Mouse (Mus musculus) heart, adult 8-10 months (tissue): ENCODE results near the gene Hist2h3c2. TPM values are rescaled to one million over a fixed set of nuclear protein-coding genes. Genes with fewer than 3 reads are reported as not detected.
"Not testable (repeated sequence)": the region's sequence is repeated elsewhere in the genome, so short reads cannot be mapped to it uniquely, and the experiment has no call there.

ENCODE experiments used
- DNase-seq: peaks from one replicate; pipeline ENCODE4 v3.0.0; 2022; ENCODE audit warnings: low spot score
- total RNA-seq, 4 experiments: library from RNA; stranded (reverse); gene quantifications; 2 replicates each; pipeline ENCODE4 v1.2.4; 2022

Hist2h3c2 gene
- 1 to 10 TPM; 4.1 to 8.4 (median 6.8) TPM for total RNA-seq

DNA sequence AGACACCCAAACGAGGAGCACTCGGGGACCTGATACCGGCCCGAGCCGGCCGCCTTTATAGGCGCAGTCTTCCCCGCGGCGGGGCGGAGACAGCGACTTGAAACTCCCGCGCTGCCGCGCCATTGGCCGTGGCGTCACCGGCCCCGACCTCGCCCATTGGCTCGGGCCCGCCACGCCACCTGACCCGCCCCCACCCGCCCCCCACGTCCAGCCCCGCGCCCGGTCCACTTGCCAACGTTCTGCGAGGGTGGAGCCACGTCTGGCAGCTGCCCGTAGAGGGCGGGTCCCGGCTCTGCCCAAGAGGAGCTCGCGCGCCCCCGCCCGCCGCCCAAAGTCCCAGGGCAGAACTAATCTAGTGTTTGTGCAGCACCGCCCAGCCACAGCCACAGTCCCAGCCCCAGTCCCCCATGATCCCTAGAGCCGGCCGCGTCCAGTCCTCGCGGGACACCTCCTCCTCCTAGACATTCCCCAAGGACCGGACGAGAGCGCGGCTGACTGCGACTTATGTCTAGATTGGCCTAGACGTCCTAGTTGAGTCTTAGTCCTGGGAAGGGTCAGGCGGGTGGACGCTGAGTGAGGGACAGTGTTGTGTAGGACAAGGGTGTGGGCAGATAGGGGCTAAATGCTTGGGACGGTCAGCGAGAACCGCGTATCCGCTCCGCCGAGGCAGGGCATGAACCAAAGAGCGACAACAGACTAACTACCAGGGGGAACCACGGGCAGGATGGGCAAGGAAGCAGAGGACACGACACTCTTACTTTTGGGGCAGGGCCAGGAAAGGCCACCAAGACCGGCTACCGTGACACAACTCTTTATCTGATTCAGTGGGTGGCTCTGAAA, at the start of gene Hist2h3c2:
Hist2h3c2 (minus strand) TSS at position 174 of the 840 bp plus-strand sequence.
- not testable (repeated sequence) for DNase-seq

DNA sequence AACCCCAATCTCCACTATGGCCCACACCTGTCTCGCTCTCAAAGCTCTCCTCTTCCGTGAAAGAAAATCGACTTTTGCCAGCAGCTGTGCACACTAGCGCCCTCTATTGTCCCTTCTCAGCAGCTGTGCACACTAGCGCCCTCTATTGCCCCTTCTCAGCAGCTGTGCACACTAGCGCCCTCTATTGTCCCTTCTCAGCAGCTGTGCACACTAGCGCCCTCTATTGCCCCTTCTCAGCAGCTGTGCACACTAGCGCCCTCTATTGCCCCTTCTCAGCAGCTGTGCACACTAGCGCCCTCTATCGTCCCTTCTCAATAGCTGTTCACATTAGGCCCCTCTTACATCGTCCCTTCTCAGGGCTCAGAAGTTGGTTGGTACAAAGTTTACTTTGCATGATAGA, 48.4 kb upstream of the Hist2h3c2 start:
- not testable (repeated sequence) for DNase-seq

DNA sequence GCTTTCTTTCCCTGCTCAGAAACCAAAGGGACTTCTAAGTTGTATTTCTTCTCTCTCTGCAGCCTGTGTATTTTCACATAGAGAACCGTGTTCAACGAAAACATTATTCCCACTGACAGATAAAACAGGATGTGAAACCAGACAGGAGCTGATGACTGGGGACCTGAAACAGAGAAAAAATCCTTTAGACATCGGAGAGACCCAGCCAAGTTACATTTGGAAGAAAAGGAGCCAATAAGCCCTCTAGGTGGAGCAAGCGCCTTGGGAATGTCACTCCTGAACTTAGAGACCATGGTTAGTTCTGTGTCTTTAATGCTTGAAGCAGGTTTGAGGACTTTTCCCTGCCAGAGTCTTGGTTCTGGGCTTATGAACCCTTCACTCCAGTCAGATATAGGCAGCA, 45.5 kb upstream of the Hist2h3c2 start:
- no peak for DNase-seq

DNA sequence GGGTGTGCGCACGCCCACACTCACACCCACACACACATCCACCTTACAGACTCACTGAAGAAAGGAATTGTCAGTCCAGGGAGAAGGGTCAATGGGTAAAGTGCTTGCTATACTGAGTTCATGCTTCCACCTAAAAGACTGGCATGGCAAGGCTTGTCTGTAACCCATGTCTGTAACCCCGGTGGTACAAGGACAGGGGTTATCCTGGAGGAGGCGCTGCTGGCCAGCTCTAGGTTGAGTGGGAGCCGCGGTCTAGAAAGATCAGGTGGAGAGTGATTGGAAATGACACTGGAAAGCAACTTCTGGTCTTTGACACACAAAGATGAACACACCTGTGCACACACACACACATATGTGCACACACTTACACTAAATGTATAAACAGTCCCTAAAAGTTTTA, 41.7 kb upstream of the Hist2h3c2 start:
- DNase-seq = no peak

DNA sequence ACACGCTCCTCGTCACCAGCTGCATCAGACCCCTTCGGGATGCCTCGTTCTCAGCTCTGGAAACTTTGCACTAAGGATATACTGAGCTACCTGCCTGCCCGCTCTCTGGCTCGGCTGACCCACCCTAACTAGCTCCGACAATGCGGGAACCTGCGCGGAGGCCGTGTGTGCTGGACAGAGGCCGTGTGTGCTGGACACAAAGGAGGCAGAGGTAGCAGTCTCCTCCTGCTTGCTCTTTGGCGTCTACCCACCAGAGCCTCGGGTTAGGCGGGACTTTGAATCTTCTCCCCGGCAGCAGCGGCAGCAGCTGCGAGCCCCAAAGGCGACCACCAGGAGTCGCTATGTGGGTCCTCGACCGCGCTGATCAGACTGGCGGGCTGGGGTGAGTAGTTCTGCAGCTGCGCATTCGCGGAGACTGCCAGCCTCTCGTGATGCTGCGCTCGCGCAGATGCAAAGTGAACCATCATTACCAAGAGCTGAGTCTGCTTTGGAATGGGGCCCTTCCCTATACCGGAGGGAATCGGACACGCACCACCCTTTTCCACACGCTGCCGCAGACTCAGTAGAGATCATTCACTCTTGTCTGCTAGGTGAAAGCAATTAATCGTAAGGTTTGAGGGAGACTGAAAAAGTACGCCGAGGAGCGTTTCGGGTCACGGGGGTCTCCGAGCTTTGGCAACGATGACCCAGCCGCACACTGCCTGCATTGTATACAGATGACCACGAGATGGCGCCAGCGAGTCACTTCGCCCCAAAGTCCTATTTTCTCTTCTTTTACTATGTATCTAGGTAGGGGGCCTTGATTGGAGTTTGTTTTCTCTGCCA, 39.1 kb upstream of the Hist2h3c2 start:
- peak; percentile 88 for DNase-seq

DNA sequence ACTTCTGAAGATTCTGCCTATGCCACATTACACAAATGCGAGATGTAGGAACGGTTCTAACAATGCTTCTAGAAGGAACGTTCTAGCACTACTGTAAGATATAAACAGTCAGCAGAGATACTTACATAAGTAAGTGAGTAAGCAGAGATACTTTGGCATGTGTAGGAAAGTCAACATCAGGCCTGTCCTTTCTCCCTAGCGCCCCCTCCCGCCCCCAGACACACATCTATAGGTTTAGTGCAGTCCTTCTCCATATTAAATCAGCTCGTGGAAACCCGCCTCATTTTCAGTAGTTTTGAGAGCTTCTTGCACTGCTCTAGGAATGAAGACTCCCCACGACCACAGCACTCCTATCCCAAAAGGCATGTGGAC, 38.5 kb upstream of the Hist2h3c2 start:
- no peak for DNase-seq

DNA sequence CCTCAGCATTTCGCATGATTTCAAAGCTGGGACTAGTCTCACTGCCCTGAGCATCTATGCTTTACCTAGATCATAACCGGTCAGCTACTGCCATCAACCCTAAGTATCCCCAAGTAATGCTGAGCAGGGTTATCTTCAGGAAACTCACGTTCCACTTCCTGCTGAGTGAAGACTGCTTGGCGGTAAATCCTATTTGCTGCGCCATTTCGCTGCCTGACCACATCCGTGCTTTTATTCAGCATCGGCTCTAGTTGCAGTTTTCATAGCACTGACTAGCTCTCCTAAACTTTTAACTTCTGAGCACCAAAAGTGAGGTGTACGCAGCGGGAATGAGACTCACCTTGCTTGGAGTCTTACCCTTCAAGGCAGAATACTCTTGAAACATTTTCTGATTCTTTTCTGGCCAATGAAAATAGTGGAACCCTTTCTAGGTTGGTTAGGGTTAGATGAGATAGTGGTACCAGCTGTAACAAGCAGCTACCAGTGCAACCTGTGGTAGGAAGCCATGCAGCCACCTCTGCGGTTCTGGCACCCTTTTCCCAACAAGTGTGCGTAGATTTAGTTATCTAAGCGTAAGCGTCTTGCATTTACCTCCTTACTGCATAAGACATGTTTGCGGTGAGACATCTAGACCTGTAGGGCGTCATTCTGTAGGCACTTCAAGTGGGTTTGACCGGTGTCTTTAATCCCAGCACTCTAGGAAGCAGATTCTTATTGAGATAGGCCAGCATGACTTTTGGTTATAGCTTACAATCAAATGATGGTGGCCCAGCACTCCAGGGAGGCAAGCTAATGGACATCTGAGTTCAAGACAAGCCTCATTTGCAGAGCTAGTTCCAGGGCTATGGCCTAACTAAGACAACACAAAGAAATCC, 34.9 kb upstream of the Hist2h3c2 start:
- DNase-seq = no peak

DNA sequence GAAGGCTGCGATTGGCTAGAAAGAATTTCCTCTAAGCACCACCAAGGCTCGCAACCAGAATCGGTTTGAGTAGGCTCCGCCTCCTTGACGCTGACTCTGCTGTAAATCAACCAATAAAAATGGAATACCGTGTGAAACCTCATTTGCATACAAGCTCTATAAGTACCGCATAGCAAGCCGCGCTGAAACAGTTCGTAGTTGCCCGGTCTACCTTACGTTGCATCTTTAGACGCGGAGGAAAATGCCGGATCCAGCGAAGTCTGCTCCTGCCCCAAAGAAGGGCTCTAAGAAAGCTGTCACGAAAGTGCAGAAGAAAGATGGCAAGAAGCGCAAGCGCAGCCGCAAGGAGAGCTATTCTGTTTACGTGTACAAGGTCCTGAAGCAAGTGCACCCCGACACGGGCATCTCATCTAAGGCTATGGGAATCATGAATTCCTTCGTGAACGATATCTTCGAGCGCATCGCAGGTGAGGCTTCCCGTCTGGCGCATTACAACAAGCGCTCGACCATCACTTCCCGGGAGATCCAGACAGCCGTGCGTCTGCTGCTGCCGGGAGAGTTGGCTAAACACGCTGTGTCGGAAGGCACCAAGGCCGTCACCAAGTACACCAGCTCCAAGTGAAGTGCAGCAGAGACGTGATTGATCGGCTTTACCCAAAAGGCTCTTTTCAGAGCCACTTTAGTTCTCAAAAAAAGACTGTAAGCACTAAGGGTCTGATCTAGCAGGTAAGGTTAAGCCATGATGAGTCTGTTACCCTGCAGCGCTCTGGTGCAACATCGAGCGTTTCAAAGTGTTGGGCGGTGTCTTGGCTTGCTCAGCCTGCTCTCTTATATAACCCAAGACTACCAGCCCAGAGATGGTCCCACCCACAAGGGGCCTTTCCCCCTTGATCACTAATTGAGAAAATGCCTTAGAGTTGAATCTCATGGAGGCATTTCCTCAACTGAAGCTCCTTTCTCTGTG, 30.9 kb upstream of the Hist2h3c2 start, which contains the start of gene Hist2h2bb:
Hist2h2bb (plus strand) TSS at position 242 of the 964 bp plus-strand sequence.
- peak; percentile 96 for DNase-seq

DNA sequence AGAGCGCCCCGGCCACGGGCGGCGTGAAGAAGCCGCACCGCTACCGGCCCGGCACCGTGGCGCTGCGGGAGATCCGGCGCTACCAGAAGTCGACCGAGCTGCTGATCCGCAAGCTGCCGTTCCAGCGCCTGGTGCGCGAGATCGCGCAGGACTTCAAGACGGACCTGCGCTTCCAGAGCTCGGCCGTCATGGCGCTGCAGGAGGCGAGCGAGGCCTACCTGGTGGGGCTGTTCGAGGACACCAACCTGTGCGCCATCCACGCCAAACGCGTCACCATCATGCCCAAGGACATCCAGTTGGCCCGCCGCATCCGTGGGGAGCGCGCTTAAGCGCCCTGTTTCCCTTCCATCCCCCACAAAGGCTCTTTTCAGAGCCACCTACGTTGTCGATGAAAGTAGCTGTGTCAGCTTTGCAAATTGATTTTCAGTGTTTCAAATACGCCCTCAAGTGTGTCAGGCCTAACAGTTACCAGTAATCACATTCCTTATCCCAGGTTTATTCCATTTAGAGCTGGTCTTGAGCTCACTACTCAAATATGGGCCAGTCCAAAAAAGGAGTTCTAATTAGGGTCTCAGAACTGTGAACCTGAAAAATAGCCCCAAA, 29.9 kb upstream of the Hist2h3c2 start:
- DNase-seq = not testable (repeated sequence)

DNA sequence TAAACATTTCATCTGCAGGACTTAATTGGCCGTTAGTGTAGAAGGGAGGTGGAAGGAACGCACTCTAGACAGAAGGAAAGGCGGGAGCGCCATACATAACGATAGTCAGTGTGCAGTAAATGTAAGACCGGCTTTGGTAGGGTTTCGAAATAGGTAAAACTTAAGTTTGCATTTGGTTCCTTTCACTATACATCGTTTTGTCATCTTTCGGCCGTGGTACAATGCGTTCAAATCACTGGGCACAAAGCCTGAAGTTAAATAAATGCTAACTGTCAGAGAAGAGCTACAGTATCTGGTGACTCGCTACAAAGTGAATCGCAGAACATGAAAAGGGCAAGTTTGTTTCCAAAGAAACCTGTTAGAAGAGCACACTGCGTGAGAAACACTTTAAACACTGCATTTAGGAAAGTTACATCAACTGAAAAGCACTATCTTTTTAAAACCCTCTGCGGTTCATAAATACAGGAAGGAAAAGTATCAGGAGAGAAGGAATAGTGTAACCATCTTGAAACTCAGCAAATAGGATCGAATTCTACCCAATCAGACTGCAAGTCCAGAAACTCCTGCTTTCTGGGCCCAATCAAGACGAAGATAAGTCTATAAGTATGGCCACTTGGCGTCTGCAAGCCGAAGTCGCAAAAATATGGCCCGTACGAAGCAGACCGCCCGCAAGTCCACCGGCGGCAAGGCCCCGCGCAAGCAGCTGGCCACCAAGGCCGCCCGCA, 29.3 kb upstream of the Hist2h3c2 start, which contains the start of gene Hist2h3b:
Hist2h3b (plus strand) TSS at position 604 of the 725 bp plus-strand sequence.
- DNase-seq = peak; percentile 86

DNA sequence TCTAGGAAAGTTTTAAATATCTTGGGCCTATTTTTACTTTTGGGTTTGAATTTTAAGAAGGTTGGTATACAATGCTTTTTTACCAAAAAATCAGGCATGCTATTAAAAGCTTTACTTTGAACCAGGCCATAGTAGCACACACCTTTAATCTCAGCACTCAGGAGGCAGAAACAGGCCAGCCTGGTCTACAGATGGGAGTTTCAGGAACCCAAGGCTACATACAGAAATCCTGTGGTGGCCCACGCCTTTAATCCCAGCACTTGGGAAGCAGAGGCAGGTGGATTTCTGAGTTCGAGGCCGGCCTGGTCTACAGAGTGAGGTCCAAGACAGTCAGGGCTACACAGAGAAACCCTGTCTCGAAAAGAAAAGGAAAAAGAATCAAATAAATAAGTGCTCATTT, 28.6 kb upstream of the Hist2h3c2 start:
- no peak for DNase-seq

DNA sequence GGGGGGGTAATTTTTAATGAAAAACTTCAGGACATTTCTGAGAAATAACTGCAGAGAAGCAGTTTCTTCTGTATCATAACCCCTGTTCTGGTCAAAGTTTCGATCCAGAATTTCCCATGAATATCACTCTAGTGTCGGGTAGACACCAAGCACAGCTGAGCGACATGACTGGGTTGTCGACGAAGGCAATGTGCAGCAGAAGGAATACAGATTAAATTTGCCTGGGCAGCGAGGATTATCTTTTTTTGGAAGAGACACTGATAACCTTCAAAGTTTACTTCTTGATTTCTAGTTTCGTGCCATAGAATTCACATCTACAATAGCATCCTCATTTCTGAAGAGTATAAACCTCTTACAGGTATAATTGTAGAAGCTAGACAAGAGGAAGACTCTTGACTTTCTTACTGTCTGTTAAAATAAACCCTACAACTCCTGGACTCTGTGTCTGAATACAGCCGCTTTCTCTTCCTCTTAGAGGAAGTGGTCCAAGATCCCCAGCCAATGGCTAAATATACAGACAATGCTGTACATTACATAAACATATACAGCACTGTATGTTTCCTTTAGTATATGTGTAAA, 27.3 kb upstream of the Hist2h3c2 start:
- no peak for DNase-seq

DNA sequence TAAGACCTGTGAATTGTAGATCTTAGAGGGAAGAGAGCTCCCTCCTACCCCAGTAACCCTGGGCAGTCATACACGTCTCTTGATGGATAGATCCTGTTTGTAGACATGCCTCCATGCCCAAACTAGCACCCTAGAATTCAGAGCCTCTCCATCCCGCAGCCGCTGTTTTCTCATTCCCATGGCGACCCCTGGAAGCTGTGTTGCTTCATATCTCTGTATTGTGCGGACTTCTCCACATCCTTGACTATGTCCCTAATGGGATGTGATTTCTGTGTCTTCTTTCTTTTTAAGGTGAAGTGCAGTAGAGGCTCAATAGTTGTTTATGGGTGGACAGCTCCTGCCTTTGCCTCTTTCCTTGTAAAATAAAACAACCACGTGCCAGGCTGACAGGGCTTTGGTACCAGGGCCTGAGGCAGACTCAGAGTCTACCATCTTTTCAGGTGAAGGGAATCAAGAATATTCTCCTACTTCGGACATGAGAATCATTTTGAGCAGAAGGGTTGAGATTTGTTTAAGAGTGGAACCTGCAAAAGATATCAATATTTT, 25.6 kb upstream of the Hist2h3c2 start:
- no peak for DNase-seq

DNA sequence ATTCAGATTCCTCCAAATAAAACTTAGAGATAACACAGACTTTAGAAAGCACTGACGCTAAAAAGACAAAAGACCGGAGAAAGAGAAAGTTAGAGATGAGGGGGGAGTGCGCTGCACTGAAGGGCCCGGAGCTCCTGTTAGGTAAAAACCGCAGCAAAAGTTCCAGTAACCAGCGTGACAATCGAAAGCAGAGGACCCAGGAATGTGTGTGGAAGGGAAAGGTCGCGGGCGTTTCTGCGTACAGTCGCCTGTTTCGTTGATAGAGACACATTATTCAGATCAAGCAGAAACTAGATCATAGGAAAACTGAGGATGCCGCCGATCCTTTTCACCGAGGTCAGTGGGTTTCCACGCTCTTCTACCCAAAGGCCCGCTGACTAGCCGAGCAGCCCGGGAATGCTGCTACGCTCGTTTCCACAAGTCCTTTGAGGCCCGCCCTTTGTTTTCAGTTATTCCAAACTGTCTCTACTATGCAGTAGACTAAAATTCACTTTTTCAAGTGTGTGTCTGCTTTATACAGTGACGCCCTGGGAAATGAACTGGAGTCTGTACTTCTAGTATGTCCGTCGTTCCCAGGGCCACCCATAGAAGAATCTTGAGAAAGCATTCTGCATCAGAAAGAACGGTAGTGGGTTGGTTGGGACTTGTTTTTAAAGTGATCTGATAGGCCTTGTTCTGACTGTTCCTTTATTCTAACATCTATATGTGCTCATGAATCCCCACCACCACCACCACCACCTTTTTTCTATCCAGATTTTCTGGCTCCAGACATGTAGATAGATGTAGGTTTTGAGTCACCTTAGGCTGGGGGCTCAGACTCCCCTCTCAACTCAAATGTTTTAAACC, 24.9 kb upstream of the Hist2h3c2 start:
- no peak for DNase-seq

DNA sequence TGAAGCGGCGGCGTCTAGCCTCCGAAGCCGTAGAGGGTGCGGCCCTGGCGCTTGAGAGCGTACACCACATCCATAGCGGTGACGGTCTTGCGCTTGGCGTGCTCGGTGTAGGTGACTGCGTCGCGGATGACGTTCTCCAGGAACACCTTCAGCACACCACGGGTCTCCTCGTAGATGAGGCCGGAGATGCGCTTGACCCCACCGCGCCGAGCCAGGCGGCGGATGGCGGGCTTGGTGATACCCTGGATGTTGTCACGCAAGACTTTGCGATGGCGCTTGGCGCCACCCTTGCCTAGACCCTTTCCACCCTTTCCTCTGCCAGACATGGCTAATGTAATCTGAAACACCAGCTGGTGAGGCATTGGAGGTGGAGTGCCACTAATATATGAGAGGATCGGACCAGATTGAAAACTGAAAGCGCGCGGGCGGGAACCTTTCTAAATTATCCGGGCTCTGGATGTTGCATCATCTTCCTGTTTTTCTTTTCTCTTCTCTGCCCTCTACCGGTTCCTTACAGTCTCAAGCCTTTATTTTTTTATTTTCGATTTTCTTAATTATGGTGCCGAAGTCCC, 24.1 kb upstream of the Hist2h3c2 start, which contains the start of gene Hist2h4:
Hist2h4 (minus strand) TSS at position 333 of the 572 bp plus-strand sequence.
- peak; percentile 99 for DNase-seq

DNA sequence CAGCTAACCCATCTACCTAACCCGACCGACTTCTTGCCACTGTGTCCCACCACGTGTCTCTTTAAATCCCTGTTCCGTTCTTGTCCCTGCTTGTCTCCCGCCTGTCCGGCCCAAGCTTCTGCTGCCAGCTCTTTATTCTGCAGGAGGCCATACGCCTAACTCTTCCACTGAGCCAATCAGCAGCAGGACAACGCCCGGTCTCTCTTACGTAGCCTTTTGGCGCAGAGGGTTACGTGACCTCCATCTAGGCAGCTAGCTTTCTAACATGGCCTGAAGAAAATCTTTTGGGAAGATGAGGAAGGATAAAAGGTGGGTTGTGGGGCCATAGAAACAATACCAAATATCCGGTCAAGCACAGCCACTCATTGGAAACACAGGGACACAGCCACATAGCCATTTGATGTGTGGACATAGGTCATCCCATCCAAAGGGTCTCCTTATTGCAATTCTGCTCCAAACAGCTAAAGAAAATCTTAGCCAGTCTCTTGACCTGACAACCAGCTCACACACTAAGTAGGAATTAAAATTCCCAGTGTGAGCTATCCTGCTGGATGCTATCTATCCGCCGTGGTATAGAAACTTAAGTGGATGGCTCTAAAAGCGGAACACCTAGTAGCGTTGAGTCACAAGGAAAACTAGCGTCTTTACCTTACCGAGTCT, 23.4 kb upstream of the Hist2h3c2 start:
- DNase-seq = peak; percentile 93

DNA sequence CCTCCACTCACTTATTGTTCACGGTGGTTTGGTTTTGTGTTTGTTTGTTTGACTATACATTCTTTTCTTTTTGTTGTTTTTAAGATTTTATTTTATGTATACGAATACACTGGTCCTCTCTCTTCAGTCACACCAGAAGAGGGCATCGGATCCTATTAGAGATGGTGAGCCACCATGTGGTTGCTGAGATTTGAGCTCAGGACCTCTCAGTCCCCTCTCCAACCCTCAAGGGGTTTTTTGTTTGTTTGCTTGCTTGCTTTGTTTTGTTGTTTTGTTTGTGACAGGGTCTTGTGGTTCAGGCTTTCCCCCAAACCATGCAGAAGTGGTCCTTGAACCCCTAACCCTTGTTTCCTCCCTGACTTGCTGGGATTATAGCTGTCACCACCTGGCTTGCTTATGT, 22.7 kb upstream of the Hist2h3c2 start:
- DNase-seq = no peak
